Mouse (Mus musculus): ENCODE results near the gene S100a16. TPM values are rescaled to one million over a fixed set of nuclear protein-coding genes. Genes with fewer than 3 reads are reported as not detected.

Gene S100a16
- polyA plus RNA-seq (2017; shearing (Covaris generic)), result 1 to 10 TPM in 1 of 2 experiments, under 1 TPM in 1; 0.67 to 1.1 TPM

DNA sequence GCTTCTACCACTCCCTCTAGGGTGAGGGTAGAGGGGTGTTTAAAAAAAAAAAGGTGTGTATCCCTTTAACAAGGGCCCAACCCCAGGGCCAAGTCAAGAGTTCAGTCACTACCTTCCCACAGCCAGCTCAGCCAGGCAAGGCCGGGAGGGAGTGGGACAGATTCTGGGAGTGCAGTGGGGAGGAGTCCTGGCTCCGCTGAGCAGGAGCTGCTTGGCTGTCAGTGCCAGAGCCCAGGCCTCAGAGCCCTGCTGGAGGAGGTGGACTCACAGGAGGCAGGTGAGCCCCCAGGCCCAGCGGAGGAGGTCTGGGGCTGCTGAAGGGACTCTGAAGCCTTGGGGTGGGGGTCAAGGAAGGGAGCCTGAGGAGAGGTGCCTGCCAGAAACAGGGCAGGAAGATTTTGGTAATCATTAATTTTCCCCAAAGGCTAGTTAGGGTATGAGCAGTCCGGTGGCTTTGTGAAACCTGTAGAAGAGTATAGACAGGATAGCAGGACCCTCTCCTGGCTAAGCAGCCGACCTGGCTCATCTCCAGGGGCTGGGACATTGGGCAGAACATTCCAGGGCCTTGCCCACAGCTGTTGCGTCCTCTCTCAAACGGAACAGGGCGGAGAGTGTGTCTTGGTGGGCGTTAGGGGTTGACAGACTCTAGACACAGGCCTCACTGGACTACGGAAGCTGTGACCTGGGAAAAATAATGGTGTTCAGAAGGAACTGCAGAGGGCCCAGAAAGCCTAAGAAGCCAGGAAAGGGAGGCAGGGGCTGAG is at the start of gene S100a16:
S100a16 (plus strand) TSS at position 114 of the 764 bp plus-strand sequence.

DNA sequence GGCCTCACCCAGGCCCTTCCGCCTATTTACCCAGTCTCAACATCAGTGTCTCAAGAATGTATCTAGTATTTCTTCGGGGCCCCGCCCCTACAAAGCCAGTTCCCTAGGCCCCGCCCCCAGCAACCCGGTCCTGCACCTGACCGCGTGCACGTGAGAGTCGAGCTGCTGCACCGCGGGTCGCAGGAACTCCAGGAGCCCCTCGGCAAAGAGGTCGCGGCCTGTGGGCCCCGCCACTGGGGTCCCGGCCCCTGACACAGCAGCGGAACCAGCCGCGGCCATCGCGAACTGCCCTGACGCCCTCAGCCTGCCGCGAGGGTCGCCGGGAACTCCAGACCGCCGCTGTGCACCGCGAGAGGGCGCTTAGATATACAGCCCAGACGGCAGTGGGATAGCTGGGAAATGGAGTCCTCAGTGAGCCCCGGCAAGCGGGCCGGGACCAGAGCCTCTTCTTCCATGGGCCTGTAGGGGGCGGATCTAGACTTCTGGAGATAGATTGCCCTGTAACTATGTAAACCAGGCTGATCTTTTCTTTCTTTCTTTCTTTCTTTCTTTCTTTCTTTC is 46.3 kb upstream of the S100a16 start, which contains the start of gene Snapin:
Snapin (minus strand) TSS at position 338 of the 561 bp plus-strand sequence.

DNA sequence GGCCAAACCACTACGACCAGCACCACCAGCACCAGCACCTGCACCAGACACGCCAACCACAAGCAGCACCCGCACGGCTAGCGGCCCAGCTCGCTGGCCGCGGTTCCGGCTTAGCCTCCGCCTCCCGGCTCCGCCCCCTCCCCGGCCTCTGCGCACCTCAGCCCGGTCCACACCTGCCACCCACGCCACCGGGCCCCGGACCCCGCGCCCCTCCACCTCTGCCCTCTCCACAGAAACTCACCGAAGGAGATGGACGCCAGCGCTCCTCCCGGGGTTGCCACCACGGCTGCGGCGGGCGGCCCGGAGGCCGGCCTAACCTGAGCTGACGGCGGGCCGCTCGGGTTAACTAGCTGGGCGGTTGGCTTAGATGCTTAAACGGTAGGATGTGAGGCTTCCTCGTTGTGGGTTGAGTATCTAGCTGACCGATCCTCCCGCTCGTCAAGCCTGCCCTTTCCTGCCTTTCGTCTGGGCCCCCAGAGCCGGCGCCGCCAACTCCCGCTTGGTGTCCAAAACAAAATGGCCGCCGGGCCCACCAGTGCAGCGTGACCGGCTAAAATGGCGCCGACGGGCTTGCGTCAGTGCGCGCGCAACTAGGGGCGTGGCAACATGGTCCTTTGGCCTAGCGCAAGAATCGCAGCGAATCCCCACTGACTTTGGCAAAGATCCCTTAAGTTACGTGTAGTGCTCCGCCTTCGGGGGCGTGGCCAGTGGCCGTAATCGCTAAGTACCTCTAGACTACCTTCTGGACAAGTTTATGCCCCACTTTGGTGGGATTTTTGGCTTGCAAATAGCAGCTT is 27.9 kb upstream of the S100a16 start, which contains the start of gene Chtop:
Chtop (minus strand) TSS at position 549 of the 797 bp plus-strand sequence.

DNA sequence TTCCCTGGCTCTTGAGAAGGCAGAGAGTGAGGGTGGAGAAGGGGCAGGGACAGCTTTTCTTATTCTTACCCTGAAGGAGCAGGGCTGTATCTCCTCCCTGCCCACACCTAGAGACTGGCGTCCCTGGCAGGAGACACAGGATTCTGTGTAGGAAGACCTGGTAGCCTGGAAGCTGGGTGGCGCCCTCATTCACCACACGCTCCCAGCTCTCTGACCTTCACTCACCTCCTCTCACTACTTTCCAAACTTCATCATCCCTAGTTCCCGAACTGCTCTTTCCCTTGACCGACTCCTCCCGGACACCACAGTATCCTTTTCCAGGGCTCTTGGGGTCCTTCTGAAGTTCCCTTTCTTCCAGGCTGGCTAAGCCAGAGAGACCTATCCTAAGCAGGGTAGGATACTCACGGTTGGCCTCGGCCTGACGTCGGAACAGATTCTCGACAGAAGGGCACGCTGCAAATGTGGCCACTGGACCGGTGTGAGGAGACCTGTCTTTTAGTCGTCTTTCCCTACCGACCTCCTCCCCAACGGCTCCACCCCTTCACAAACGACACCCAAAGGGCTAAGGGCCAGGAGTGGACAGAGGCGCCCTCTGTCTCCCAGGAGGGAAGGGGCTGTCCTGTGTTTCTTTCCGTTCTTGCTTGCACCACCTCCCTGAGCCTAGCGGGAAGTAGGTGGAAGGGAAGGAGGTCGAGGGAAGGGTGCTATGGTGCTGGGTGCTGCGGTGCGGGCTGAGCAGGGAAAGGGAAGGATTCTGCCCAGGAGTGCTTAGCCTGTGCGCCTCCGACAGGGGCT is 23.1 kb upstream of the S100a16 start, which contains the start of the genes S100a1 and S100a13:
S100a1 (minus strand) TSS at position 597 of the 795 bp plus-strand sequence.
S100a13 (plus strand) TSS at position 640 of the 795 bp plus-strand sequence.

DNA sequence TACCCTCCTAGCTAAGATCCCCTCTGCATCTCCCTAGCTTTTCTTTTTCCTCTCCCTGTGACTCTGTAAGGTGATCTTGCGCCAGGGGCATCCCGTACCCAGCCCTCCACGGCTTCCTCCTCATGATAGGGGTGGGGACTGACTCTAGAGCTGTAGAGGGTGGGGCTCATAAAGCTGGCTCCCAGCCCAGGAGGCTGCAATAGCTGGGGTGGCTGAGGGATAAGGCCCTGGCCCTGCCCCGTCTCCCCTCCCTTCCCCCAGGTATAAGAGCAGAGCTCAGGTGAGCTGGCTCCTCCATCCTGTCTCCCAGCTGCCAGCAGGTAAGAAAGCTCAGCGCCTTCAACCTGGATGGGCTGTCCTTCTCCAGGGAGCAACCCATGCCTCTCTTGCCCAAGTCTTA is 10.5 kb upstream of the S100a16 start, which contains the start of gene S100a14:
S100a14 (plus strand) TSS at position 277 of the 400 bp plus-strand sequence.

DNA sequence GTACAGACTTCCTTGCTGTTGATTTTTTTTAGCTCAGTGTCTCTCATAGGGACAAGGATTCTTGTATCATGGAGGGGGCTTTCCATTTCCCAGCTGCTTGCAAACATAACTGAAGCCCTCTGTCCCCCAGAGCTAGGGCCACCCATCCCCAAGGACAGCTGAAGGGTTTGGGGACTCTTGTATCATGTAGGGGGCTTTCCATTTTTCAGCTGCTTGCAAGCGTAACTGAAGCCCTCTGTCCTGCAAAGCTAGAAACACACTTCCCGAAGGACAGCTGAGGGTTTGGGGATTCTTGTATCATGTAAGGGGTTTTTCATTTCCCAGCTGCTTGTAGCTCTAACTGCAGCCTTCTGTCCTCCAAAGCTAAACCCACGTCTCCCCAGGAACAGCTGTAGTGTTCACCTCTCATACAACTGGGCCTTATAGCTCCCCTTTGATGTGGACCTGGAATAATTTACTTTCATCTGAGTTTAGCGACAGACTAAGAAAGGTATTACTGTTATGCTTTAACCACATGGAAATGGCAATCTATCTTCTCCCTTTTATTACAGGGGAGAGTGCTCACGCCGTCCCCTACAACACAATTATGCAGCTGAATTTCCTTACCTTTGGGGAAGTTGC is 23.1 kb downstream of the S100a16 start, which contains the start of gene S100a3:
S100a3 (plus strand) TSS at position 571 of the 621 bp plus-strand sequence.

DNA sequence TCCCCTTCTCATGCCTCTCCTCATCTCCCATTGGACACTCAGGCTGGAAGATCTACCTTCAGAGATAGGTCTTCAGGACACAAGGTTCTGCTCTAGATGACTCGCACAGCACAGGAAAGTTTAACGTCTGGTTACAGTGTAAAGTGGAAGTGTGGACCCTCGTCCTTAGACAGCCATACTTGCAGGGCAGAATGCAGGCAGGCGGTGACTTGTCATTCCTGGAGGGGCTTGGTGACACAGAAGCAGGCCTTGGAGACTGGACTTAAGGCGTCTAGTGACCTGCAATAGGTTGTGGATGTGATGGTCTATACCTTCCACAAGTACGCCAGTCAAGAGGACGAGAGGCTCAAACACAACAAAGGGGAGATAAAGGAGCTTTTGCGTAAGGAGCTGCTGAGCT is 52.9 kb downstream of the S100a16 start, which contains the start of gene S100a2:
S100a2 (plus strand) TSS at position 301 of the 400 bp plus-strand sequence.

Other genes with a start within 250 kb of the S100a16 start
- 10 to 100 TPM in 1 of 2 experiments, 1 to 10 TPM in 1; 7.6 to 10.6 TPM for gene Gatad2b, start 244.1 kb upstream of the S100a16 start, polyA plus RNA-seq (2017; shearing (Covaris generic))
- under 1 TPM; 0.08 to 0.33 TPM for gene Slc27a3, start 147.3 kb upstream of the S100a16 start, polyA plus RNA-seq (2017; shearing (Covaris generic))
- gene Ints3, start 103.6 kb upstream of the S100a16 start, polyA plus RNA-seq (2017; shearing (Covaris generic)), result 10 to 100 TPM; 32.8 to 39.6 TPM
- gene Npr1, start 71.4 kb upstream of the S100a16 start, polyA plus RNA-seq (2017; shearing (Covaris generic)), result not detected
- gene Ilf2, start 61.1 kb upstream of the S100a16 start, polyA plus RNA-seq (2017; shearing (Covaris generic)), result 100 to 1,000 TPM in 1 of 2 experiments, 10 to 100 TPM in 1; 93.1 to 102 TPM
- 10 to 100 TPM; 97.5 to 99.8 TPM for gene Snapin, start 46.2 kb upstream of the S100a16 start, polyA plus RNA-seq (2017; shearing (Covaris generic))
- gene Chtop, start 27.8 kb upstream of the S100a16 start, polyA plus RNA-seq (2017; shearing (Covaris generic)), result 100 to 1,000 TPM; 161 to 182 TPM
- 1 to 10 TPM; 1.7 to 4.3 TPM for gene S100a1, start 22.9 kb upstream of the S100a16 start, polyA plus RNA-seq (2017; shearing (Covaris generic))
- gene S100a13, start 22.8 kb upstream of the S100a16 start, polyA plus RNA-seq (2017; shearing (Covaris generic)), result 100 to 1,000 TPM; 158 to 169 TPM
- gene S100a14, start 10.4 kb upstream of the S100a16 start, polyA plus RNA-seq (2017; shearing (Covaris generic)), result under 1 TPM in 1 of 2 experiments, not detected in 1; 0.40 TPM
- 1 to 10 TPM in 1 of 2 experiments, under 1 TPM in 1; 0.83 to 2.9 TPM for gene S100a3, start 23.3 kb downstream of the S100a16 start, polyA plus RNA-seq (2017; shearing (Covaris generic))
- gene S100a2, start 53.0 kb downstream of the S100a16 start, polyA plus RNA-seq (2017; shearing (Covaris generic)), result not detected
- not detected for gene Gm42674, start 64.7 kb downstream of the S100a16 start, polyA plus RNA-seq (2017; shearing (Covaris generic))
- 100 to 1,000 TPM; 106 to 233 TPM for gene S100a4, start 66.5 kb downstream of the S100a16 start, polyA plus RNA-seq (2017; shearing (Covaris generic))
- under 1 TPM in 1 of 2 experiments, not detected in 1; 0.40 TPM for gene S100a5, start 71.3 kb downstream of the S100a16 start, polyA plus RNA-seq (2017; shearing (Covaris generic))
- gene S100a6, start 75.6 kb downstream of the S100a16 start, polyA plus RNA-seq (2017; shearing (Covaris generic)), result 100 to 1,000 TPM; 312 to 419 TPM
- 1 to 10 TPM in 1 of 2 experiments, under 1 TPM in 1; 0.57 to 2.1 TPM for gene S100a7a, start 116.8 kb downstream of the S100a16 start, polyA plus RNA-seq (2017; shearing (Covaris generic))
- not detected for gene S100a8, start 131.7 kb downstream of the S100a16 start, polyA plus RNA-seq (2017; shearing (Covaris generic))
- not detected for gene S100a9, start 158.5 kb downstream of the S100a16 start, polyA plus RNA-seq (2017; shearing (Covaris generic))
- gene Pglyrp4, start 189.7 kb downstream of the S100a16 start, polyA plus RNA-seq (2017; shearing (Covaris generic)), result not detected
- gene Gm5849, start 240.6 kb downstream of the S100a16 start, polyA plus RNA-seq (2017; shearing (Covaris generic)), result not detected

All from inflammation-experienced regulatory T-cells (primary cell).